Mouse (Mus musculus) lung, embryonic 16.5 days (tissue): ENCODE data around the gene Psmg3. TPM values are rescaled to one million over a fixed set of nuclear protein-coding genes. Genes with fewer than 3 reads are reported as not detected.
A peak's percentile ranks its signal among the peaks of the same experiment; 100 is the strongest.

Experiments
- ATAC-seq: fragments of 200-750 bp; cut with Nextera tagmentation; 2 replicates; pipeline ENCODE4 v1.8.0; 2017; ENCODE audit warnings: low read depth, mild to moderate bottlenecking, moderate library complexity
- H3K27ac ChIP-seq: fragments of 300-500 bp; sonication (generic); 2 replicates; pipeline ENCODE4 v1.5.1; 2014; ENCODE audit warnings: mild to moderate bottlenecking, control low read depth, low read length
- H3K27me3 ChIP-seq: fragments of 300-500 bp; sonication (generic); 2 replicates; pipeline ENCODE4 v1.6.1; 2014; ENCODE audit warnings: low read depth, low read length, mixed read lengths; ENCODE audit not compliant: control insufficient read depth, insufficient read depth
- H3K36me3 ChIP-seq: fragments of 300-500 bp; sonication (generic); 2 replicates; pipeline ENCODE4 v1.6.1; 2014; ENCODE audit warnings: low read length; ENCODE audit not compliant: control insufficient read depth, insufficient read depth
- H3K4me1 ChIP-seq: fragments of 300-500 bp; sonication (generic); replicated peaks from 2 replicates; pipeline ENCODE4 v1.6.1; 2014; ENCODE audit warnings: low read length, mixed read lengths; ENCODE audit not compliant: control insufficient read depth, insufficient read depth
- H3K4me2 ChIP-seq: fragments of 300-500 bp; sonication (generic); 2 replicates; pipeline ENCODE4 v1.6.1; 2014; ENCODE audit warnings: low read depth, low read length, control low read depth
- H3K4me3 ChIP-seq: fragments of 300-500 bp; sonication (generic); 2 replicates; pipeline ENCODE4 v1.5.1; 2014; ENCODE audit warnings: mild to moderate bottlenecking, low read length, control low read depth
- H3K9ac ChIP-seq: fragments of 300-500 bp; sonication (generic); 2 replicates; pipeline ENCODE4 v1.6.1; 2014; ENCODE audit warnings: low read length, control low read depth
- H3K9me3 ChIP-seq: fragments of 300-500 bp; sonication (generic); 2 replicates; pipeline ENCODE4 v1.6.1; 2016; ENCODE audit warnings: low read length; ENCODE audit not compliant: control insufficient read depth
- WGBS: fragments of 180-500 bp; shearing (Covaris S2); extraction: QIAGEN DNeasy Blood & Tissue Kit; methylation state at CpG from one replicate; pipeline ENCODE4 v1.1.7; 2014; 5-methylcytosine and 5-hydroxymethylcytosine counted together
- polyA plus RNA-seq: library from polyadenylated mRNA; unstranded; fragments of >200 nt; fragmentation: Nextera tagmentation; extraction: Ambion mirVana; gene quantifications from 2 replicates; pipeline ENCODE4 v1.2.1, GENCODE M21; 2015

The Psmg3 gene
- polyA plus RNA-seq, 1 experiment from 2014 or later: 69.5 TPM

DNA sequence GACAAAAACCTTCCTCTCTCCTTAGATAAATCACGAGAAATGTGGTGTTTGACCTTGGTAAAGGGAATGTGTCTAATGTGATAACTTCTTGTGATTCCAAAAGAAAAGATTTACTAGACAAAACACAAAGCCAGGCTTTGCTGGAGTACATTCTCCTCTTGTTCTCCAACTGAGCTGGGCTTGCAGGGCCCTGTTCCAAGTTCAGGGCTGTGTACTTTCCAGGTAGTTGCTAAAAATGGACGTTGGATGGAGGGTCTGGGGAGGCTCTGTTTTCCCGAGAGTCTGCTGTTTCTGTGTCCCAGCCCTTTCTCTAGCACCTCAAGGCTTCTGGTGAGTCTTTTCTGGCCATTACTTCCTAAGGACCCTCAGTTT, 33.7 kb downstream of the Psmg3 start:
- no peaks in the 10 kb centered on the region for H3K9me3 ChIP-seq
- peaks cover 44% of the 10 kb centered on the region for H3K4me1 ChIP-seq
- H3K4me2 ChIP-seq: peak overlapping the region; percentile 97
- no peak for ATAC-seq
- H3K27ac ChIP-seq: peak overlapping the region; percentile 82
- no peaks in the 10 kb centered on the region for H3K27me3 ChIP-seq
- H3K9ac ChIP-seq: peak overlapping the region; percentile 49
- 22% methylated on average over 3 of the region's 3 CpGs for WGBS
- no peaks in the 10 kb centered on the region for H3K36me3 ChIP-seq
- peak overlapping the region; percentile 24 for H3K4me3 ChIP-seq

DNA sequence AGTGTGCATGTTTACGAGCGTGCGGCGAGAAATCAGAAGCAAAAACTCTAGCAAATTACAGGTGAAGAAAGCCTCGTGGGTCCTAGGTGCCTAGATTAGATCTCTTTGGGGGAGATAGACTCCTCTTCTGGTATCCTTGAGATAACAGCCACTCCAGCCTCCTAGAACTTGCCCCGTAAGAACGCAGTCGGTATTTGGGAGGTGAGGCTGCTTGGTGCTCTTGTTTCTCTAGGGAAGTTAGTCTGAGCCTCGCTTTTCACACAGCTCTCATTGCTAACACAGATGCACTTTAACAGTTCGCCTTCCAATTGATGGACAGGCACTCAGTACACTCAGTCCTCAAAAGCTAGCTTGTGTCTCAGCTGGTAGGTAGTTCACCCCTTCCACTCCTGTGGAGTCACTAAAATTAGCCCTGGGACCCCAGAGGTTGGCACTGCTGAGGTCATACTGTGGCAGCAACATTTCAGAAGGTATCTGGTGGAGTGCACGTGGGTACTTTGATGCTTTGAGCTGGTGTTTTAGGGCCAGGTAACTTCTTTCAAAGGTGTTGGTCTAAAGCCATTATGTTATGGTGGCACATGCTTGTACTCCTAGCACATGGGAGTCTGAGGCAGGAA, 34.4 kb downstream of the Psmg3 start:
- no peaks in the 10 kb centered on the region for H3K36me3 ChIP-seq
- no peaks in the 10 kb centered on the region for H3K9me3 ChIP-seq
- WGBS: 13% methylated on average over 11 of the region's 11 CpGs
- peak overlapping the region; percentile 84 for H3K4me3 ChIP-seq
- no peak overlapping the region for H3K27ac ChIP-seq
- H3K4me2 ChIP-seq: peak overlapping the region; percentile 97
- H3K27me3 ChIP-seq: no peaks in the 10 kb centered on the region
- ATAC-seq: no peak
- H3K4me1 ChIP-seq: peaks cover 37% of the 10 kb centered on the region
- peak overlapping the region; percentile 79 for H3K9ac ChIP-seq

DNA sequence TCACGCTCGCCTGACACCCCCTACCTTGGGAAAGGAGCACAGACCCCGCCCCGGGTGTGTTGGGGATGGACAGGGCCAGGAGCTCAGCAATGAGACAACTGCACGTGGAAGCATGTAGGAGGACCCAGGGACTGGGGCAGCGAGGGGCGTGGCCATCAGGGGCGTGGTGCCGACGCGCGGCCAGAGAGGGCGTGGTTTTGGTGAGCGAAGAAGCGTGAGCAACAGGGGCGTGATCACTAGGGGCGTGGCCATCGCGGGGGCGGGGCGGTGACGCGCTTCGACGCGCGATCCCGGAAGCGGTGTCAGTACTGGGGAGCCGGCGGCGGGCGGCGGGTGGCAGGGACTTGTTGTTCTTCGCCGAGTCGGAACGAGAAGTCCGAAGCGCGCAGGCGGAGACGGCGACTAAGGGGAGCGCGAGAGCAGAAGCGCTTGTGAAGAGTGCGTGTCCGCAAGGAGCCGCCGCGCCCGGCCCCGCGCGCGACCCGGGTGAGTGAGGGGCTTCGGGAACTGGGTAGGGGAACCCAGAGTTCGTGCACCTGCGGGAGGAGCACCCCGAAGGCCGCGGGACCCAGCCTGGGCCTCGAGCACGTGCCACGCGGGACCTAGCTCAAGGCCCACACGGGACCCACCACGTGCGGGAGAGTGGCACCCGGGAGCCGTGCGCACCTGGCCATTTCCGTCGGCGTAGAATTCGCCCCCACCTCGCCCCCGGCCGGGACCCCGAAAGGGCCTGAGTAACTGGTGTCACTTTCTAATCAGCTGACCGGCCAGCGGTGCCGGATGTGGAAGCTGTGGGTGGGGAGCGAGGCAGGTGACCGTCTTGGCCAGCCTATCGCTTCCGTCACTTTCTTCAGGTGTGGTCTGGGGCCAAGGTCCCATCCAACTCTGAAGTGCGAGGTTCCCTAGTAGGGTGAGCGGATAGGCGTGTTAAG, 35.2 kb downstream of the Psmg3 start, which contains the start of gene Mafk:
TSS of gene Mafk (plus strand) at position 287 of the 932 bp plus-strand sequence.
- no peaks in the 10 kb centered on the region for H3K27me3 ChIP-seq
- peaks cover 30% of the 10 kb centered on the region for H3K4me1 ChIP-seq
- H3K9ac ChIP-seq: peak within 1 kb of the TSS; percentile 79
- no peaks in the 10 kb centered on the region for H3K9me3 ChIP-seq
- H3K27ac ChIP-seq: peak within 1 kb of the TSS; percentile 62
- no peaks in the 10 kb centered on the region for H3K36me3 ChIP-seq
- under 1% methylated on average over 92 of the region's 92 CpGs for WGBS
- ATAC-seq: peak; percentile 88
- H3K4me3 ChIP-seq: peak within 1 kb of the TSS; percentile 84
- H3K4me2 ChIP-seq: peak within 1 kb of the TSS; percentile 97

DNA sequence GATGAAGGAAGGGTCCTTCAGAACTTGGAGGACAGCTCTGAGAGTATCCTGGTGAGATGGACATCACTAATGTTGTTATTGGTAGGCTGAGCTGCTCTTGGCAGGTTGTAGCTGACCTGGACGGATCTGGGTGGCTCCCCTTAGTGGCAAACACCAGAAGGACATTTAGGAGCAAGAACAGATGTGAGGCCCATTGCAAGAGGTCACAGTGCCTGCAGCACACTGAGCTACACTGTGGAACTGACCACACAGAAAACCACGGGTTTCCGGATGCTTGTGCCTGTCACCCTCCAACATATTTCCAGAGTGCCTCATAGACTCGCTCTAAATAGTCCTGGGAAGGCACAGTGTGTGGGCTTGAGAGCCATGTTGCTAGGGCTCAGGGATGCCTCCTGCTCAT, 37.2 kb downstream of the Psmg3 start:
- no peaks in the 10 kb centered on the region for H3K9me3 ChIP-seq
- H3K9ac ChIP-seq: no peak overlapping the region
- H3K4me1 ChIP-seq: peaks cover 22% of the 10 kb centered on the region
- H3K27ac ChIP-seq: no peak overlapping the region
- H3K4me3 ChIP-seq: no peak overlapping the region
- 47% methylated on average over 4 of the region's 4 CpGs for WGBS
- no peak for ATAC-seq
- no peaks in the 10 kb centered on the region for H3K27me3 ChIP-seq
- H3K36me3 ChIP-seq: no peaks in the 10 kb centered on the region
- H3K4me2 ChIP-seq: no peak overlapping the region

DNA sequence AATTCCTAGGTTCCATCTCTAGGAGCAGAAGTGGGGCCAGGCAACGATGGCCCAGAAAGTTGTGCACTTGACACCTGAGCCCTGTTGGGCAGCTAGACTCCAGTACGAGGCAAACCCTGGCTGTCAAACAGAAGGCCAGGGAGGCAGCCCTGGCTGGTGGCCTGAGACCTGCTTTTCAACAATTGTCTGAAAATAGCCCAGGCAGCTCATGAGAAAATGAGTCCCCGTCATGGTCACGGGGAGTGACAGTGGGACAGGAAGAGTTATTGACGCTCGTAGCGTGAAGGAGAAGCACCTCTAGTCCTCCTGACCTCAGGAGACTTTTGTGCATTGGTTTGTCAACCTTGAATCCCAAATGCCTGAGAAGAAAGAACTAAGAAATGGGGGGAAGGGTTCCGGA, 45.3 kb downstream of the Psmg3 start:
- Histone ChIP-seq H3K36me3 (no peaks in the 10 kb centered on the region), H3K4me2 (no peak overlapping the region), H3K9me3 (no peaks in the 10 kb centered on the region), H3K4me3 (no peak overlapping the region), H3K4me1 (no peaks in the 10 kb centered on the region), H3K9ac (no peak overlapping the region), H3K27ac (no peak overlapping the region), H3K27me3 (no peaks in the 10 kb centered on the region)
- ATAC-seq: no peak
- 70% methylated on average over 8 of the region's 8 CpGs for WGBS

DNA sequence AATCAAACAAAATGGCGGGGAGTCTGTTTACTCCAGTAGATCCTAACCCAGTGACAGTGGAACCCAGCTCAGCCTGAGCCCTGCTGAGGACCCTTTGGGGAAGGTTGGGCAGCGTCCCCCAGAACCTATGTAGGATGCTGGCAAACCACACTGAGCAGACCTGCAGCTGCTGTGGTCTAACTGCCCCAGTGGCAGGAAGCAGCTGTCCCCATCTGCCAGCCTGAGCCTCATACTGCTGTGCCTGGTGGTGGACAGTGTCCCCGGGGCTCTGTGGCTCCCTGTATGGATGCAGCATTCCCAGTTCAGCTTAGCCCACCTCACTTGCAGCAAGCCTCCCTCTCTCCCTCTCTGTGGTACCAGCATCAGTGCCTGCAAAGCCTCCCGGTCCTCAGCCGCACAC, 49.7 kb downstream of the Psmg3 start:
- Histone ChIP-seq H3K27me3 (no peaks in the 10 kb centered on the region), H3K9me3 (no peaks in the 10 kb centered on the region), H3K36me3 (peaks cover 13% of the 10 kb centered on the region), H3K9ac (no peak overlapping the region), H3K4me1 (peaks cover 7% of the 10 kb centered on the region; the same call in 1 of the 2 replicates), H3K27ac (no peak overlapping the region), H3K4me3 (no peak overlapping the region), H3K4me2 (no peak overlapping the region)
- 82% methylated on average over 5 of the region's 5 CpGs for WGBS
- ATAC-seq: no peak

DNA sequence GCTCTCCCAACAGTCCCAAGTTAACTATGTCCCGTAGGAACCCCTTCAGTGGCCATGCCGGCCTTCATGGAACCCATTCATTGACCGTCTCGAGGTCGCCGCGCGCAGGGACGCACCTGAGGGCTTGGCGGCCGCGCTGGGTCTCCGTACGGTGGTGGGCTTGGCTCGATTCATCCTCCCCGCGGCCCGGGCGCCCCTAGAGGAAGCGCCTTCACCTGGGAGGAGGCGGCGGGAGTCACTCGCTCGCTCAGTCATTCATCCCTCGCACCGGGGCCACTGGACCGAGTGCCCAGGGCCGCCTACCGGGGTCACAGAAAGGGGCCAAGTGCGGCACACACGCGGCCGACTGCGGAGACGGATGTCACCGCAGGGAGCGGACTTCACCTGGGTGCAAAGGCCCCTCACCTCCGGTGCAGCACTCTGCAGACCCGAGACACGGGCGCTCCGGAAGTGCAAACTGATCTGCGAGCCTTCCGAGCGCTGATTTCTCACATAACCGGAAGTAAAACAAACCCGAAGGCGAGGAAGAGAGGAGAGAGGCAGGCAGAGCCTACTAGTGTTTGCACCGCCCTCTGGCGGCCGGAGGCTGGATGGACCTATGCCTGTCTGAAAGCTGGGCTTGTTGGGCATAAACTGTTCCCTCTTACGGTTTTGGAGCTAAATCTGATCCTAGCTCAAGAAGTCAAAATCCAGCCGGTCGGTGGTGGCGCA, 51.3 kb downstream of the Psmg3 start, which contains the start of gene Ints1:
TSS of gene Ints1 (minus strand) at position 459 of the 711 bp plus-strand sequence.
- under 1% methylated on average over 55 of the region's 55 CpGs for WGBS
- H3K4me3 ChIP-seq: peak within 1 kb of the TSS; percentile 98
- peak within 1 kb of the TSS; percentile 83 for H3K9ac ChIP-seq
- H3K27me3 ChIP-seq: no peaks in the 10 kb centered on the region
- H3K4me1 ChIP-seq: peaks cover 7% of the 10 kb centered on the region; the same call in 1 of the 2 replicates
- H3K4me2 ChIP-seq: peak within 1 kb of the TSS; percentile 87
- peaks cover 28% of the 10 kb centered on the region for H3K36me3 ChIP-seq
- ATAC-seq: peak; percentile 95
- H3K9me3 ChIP-seq: no peaks in the 10 kb centered on the region
- H3K27ac ChIP-seq: peak within 1 kb of the TSS; percentile 17; the same call in 1 of the 2 replicates
